Mouse (Mus musculus): ENCODE results near the gene Ank.

The Ank gene

DNA sequence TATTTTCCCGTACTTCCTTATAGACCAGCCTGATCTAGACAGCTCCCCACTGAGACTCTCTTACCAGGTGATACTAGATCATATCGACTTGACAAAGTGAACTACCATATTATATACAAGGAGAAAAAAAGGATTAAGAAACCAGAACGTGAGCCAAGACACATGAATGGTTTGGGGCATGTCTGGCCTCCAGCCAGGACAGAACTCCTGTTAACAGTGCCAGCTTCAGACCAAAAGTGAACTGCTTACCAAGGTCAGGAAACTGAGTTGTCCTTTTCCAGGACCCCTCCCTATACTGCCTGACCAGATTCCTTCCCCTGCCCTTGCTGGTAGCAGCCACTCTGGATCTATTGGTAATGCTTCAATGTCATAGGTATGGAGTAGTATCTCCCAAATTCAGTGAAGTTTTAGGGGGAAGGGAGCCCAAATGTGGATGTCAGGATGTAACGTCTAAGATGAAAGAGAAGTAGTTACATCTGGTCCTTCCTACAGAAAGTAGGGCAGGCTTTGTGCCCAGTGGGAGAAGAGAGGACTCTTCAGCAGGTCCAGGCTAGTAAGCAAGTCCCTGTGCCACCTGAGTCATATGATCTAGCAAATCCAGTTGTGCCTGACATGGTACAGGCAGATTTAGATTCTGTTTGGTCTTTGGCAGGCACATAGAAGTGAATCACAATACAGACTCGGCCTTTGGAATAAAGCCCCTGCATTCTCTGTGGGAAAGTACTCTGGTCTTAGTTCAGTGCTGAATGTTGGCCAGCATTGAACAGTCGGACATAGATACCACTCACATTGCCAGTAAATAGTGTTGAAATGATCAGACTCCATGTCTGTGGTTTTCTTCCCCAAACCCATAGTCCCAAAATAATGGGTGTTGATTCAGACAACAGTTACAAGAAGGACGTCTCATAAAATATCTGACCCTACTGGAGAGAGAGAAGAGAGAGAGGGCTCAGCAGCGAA is 167.7 kb downstream of the Ank start:
- no peak for DNase-seq (ENCODE audit: low spot score)

DNA sequence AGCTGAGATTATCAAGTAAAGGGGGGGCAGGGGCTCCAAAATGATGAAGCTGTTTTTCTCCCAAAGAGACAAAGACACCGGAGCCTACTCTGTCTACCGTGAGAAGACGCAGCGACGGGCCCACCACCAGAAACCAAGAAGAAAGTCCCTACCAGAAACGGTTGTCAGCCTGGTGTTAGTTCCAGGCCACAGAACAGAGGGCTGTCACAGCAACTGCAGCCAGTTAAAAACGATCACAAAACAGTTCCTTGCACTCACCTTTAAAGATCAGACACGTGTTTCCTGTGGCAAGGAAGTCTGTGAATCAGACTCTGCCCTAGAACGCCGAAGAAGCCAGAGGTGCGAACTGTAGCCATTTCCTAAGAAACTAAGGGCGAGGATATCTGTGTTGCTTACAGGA is 174.7 kb downstream of the Ank start:
- DNase-seq (ENCODE audit: low spot score): peak; percentile 80

DNA sequence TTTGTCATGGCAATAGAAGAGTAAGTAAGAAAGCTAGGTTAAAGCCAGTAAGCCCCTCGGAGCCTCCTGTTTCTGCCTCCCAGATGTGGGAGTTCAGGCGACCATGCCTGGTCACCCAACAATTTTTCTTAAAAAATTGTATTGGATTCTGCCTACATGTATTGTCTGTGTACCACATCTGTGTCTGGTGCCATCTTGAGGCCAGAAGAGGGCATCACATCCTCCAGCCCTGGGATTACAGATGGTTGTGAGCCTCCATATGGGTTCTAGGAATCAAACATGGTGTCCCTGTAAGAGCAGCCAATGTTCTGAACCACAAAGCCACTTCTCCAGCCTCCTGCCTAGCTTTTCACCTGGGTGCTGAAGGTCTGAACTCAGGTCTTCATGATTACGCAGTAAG is 176.4 kb downstream of the Ank start:
- DNase-seq (ENCODE audit: low spot score): peak; percentile 57

All from T-cell, adult 2 months (primary cell).